8 mouse cellular contexts compared by ENCODE assay signal in genomic region chr10:91123281-91123827, GRCm38 (mm10). TPM values are rescaled to one million over a fixed set of nuclear protein-coding genes. Genes with fewer than 3 reads are reported as not detected.
A peak's percentile ranks its signal among the peaks of the same experiment; 100 is the strongest.
DNase-seq lines count a peak whose midpoint lies in the region; ATAC-seq and TF ChIP-seq lines count a peak whose summit lies in the region.

No protein-coding gene starts in this region.

- H3K9me3 ChIP-seq in hindbrain, postnatal 0 days (ENCODE audit: low read length), result no peaks in the 10 kb centered on the region
- no peaks in the 10 kb centered on the region for H3K9me3 ChIP-seq in liver, postnatal 0 days (ENCODE audit: low read length)
- no peaks in the 10 kb centered on the region for H3K9me3 ChIP-seq in neural tube, embryonic 12.5 days

- TF ChIP-seq CTCF in gastrocnemius, adult 2 months (IDR thresholded peaks at IDR 0.05), result no peak
- no peak for TF ChIP-seq CTCF in hindbrain, postnatal 0 days (IDR thresholded peaks at IDR 0.05; ENCODE audit: low read depth)
- TF ChIP-seq CTCF in liver, postnatal 0 days (IDR thresholded peaks at IDR 0.05; ENCODE audit: low read depth), result no peak

- peak; percentile 42 for DNase-seq in right cerebral cortex, postnatal 14 days
- DNase-seq in right cerebral cortex, adult 18-20 months, result no peak
- DNase-seq in brain, adult 2 months (ENCODE audit: low read depth, low spot score), result peak; percentile 35
- DNase-seq in gastrocnemius, adult 2 months, result peak; percentile 80
- DNase-seq in hindbrain, postnatal 0 days (ENCODE audit: low spot score), result peak; percentile 30
- DNase-seq in liver, postnatal 0 days, result peak; percentile 73
- no peak for DNase-seq in c-Kit-positive CD71-positive TER-119-positive erythroid progenitor cells, embryonic 14.5 days (ENCODE audit: low spot score)

- peak overlapping the region; percentile 100 for H3K27ac ChIP-seq in gastrocnemius, adult 2 months
- peak overlapping the region; percentile 98 for H3K27ac ChIP-seq in hindbrain, postnatal 0 days
- H3K27ac ChIP-seq in liver, postnatal 0 days (ENCODE audit: low read depth), result peak overlapping the region; percentile 97
- H3K27ac ChIP-seq in neural tube, embryonic 12.5 days, result peak overlapping the region; percentile 81

- H3K36me3 ChIP-seq in hindbrain, postnatal 0 days (ENCODE audit: insufficient read depth, low read length), result peaks cover 22% of the 10 kb centered on the region
- H3K36me3 ChIP-seq in liver, postnatal 0 days (replicated peaks; ENCODE audit: insufficient read depth, low read length), result peaks cover 35% of the 10 kb centered on the region
- H3K36me3 ChIP-seq in neural tube, embryonic 12.5 days, result peaks cover 32% of the 10 kb centered on the region

- peak overlapping the region; percentile 91 for H3K4me2 ChIP-seq in hindbrain, postnatal 0 days (ENCODE audit: low read depth, low read length)
- H3K4me2 ChIP-seq in liver, postnatal 0 days (ENCODE audit: low read depth, low read length), result peak overlapping the region; percentile 83
- H3K4me2 ChIP-seq in neural tube, embryonic 12.5 days (replicated peaks), result peak overlapping the region; percentile 82

- peak overlapping the region; percentile 99 for H3K9ac ChIP-seq in hindbrain, postnatal 0 days (replicated peaks; ENCODE audit: low read length)
- peak overlapping the region; percentile 93 for H3K9ac ChIP-seq in liver, postnatal 0 days (replicated peaks)
- H3K9ac ChIP-seq in neural tube, embryonic 12.5 days, result peak overlapping the region; percentile 98

- ATAC-seq in hindbrain, postnatal 0 days, result peak; percentile 18
- ATAC-seq in liver, postnatal 0 days, result peak; percentile 59
- ATAC-seq in neural tube, embryonic 12.5 days (ENCODE audit: low FRiP score, low read depth), result peak; percentile 65

- TF ChIP-seq EP300 in liver, postnatal 0 days (IDR thresholded peaks at IDR 0.05; ENCODE audit: low read depth), result no peak

- under 1% methylated on average over 44 of the region's 44 CpGs for WGBS in hindbrain, postnatal 0 days
- WGBS in liver, postnatal 0 days (ENCODE audit: insufficient replicate concordance), result 0% methylated on average over 35 of the region's 44 CpGs
- under 1% methylated on average over 44 of the region's 44 CpGs for WGBS in neural tube, embryonic 12.5 days

- intact Hi-C loops in gastrocnemius, adult 2 months (cut with DNase I), result loop anchor here (2.0 kb wide), 1 partner anchor 41 kb away; the partner anchor contains the start of genes Apaf1 and Ikbip

- peaks cover 16% of the 10 kb centered on the region for H3K4me1 ChIP-seq in hindbrain, postnatal 0 days (ENCODE audit: insufficient read depth, low read length)
- H3K4me1 ChIP-seq in liver, postnatal 0 days (ENCODE audit: insufficient read depth), result peaks cover 18% of the 10 kb centered on the region
- H3K4me1 ChIP-seq in neural tube, embryonic 12.5 days, result peaks cover 16% of the 10 kb centered on the region; the same call in 1 of the 2 replicates

- H3K4me3 ChIP-seq in gastrocnemius, adult 2 months, result peak overlapping the region; percentile 98
- H3K4me3 ChIP-seq in hindbrain, postnatal 0 days (ENCODE audit: low read length), result peak overlapping the region; percentile 64
- peak overlapping the region; percentile 92 for H3K4me3 ChIP-seq in liver, postnatal 0 days (ENCODE audit: low read depth, low read length)
- H3K4me3 ChIP-seq in neural tube, embryonic 12.5 days, result peak overlapping the region; percentile 98

- no peaks in the 10 kb centered on the region for H3K27me3 ChIP-seq in hindbrain, postnatal 0 days (ENCODE audit: insufficient read depth, low read length)
- H3K27me3 ChIP-seq in liver, postnatal 0 days (ENCODE audit: insufficient read depth, low read length), result no peaks in the 10 kb centered on the region
- H3K27me3 ChIP-seq in neural tube, embryonic 12.5 days (replicated peaks), result no peaks in the 10 kb centered on the region

RNA-seq across cellular contexts. Expression of gene Slc25a3, which starts 0.5 kb away (rescaled TPM):
- total RNA-seq in gastrocnemius, adult 2 months (2021), result 1,000 to 10,000 TPM; 1,080 to 1,363 TPM
- total RNA-seq in hindbrain, postnatal 0 days (2014; rRNA removed), result 445 and 451 TPM in 2 replicates
- polyA plus RNA-seq in hindbrain, postnatal 0 days (2015; fragmentation: Nextera tagmentation; extraction: Ambion mirVana), result 718 and 736 TPM in 2 replicates
- 341 and 344 TPM in 2 replicates for polyA plus RNA-seq in liver, postnatal 0 days (2015; fragmentation: Nextera tagmentation; extraction: Ambion mirVana)
- polyA plus RNA-seq in neural tube, embryonic 12.5 days (2016; fragmentation: Nextera tagmentation; extraction: Ambion mirVana), result 415 and 417 TPM in 2 replicates

RNA-seq across cellular contexts. Expression of gene Ikbip, which starts 40.6 kb away (rescaled TPM):
- 10 to 100 TPM in 1 of 2 experiments, 1 to 10 TPM in 1; 9.6 to 12.9 TPM for total RNA-seq in gastrocnemius, adult 2 months (2021)
- total RNA-seq in hindbrain, postnatal 0 days (2014; rRNA removed), result 10.5 and 11.3 TPM in 2 replicates
- 16.6 and 21.5 TPM in 2 replicates for polyA plus RNA-seq in hindbrain, postnatal 0 days (2015; fragmentation: Nextera tagmentation; extraction: Ambion mirVana)
- 5.6 and 5.7 TPM in 2 replicates for polyA plus RNA-seq in liver, postnatal 0 days (2015; fragmentation: Nextera tagmentation; extraction: Ambion mirVana)
- 27.2 and 27.3 TPM in 2 replicates for polyA plus RNA-seq in neural tube, embryonic 12.5 days (2016; fragmentation: Nextera tagmentation; extraction: Ambion mirVana)

RNA-seq across cellular contexts. Expression of gene Apaf1, which starts 40.8 kb away (rescaled TPM):
- 1 to 10 TPM; 1.5 to 2.3 TPM for total RNA-seq in gastrocnemius, adult 2 months (2021)
- total RNA-seq in hindbrain, postnatal 0 days (2014; rRNA removed), result 32.1 and 38.9 TPM in 2 replicates
- 11.0 and 13.8 TPM in 2 replicates for polyA plus RNA-seq in hindbrain, postnatal 0 days (2015; fragmentation: Nextera tagmentation; extraction: Ambion mirVana)
- polyA plus RNA-seq in liver, postnatal 0 days (2015; fragmentation: Nextera tagmentation; extraction: Ambion mirVana), result 5.9 and 6.8 TPM in 2 replicates
- polyA plus RNA-seq in neural tube, embryonic 12.5 days (2016; fragmentation: Nextera tagmentation; extraction: Ambion mirVana), result 27.5 and 30.2 TPM in 2 replicates

RNA-seq across cellular contexts. Expression of gene Tmpo, which starts 57.8 kb away (rescaled TPM):
- 10 to 100 TPM; 62.2 to 83.0 TPM for total RNA-seq in gastrocnemius, adult 2 months (2021)
- total RNA-seq in hindbrain, postnatal 0 days (2014; rRNA removed), result 102 and 110 TPM in 2 replicates
- 66.9 and 72.1 TPM in 2 replicates for polyA plus RNA-seq in hindbrain, postnatal 0 days (2015; fragmentation: Nextera tagmentation; extraction: Ambion mirVana)
- 64.1 and 69.0 TPM in 2 replicates for polyA plus RNA-seq in liver, postnatal 0 days (2015; fragmentation: Nextera tagmentation; extraction: Ambion mirVana)
- polyA plus RNA-seq in neural tube, embryonic 12.5 days (2016; fragmentation: Nextera tagmentation; extraction: Ambion mirVana), result 269 and 292 TPM in 2 replicates

Comparison
In these comparisons a context has a peak if more than half of its experiments do, and no peak if none do; other contexts are left out.
1. DNase-seq: peak in right cerebral cortex, postnatal 14 days (single experiment), brain, adult 2 months (single experiment), gastrocnemius, adult 2 months (single experiment), hindbrain, postnatal 0 days (single experiment) and liver, postnatal 0 days (single experiment); none in right cerebral cortex, adult 18-20 months (single experiment) and c-Kit-positive CD71-positive TER-119-positive erythroid progenitor cells, embryonic 14.5 days (single experiment).
2. Peak in every context shown above with its lines, with median percentiles within 50 percentile points of each other: H3K27ac ChIP-seq, H3K4me3 ChIP-seq, ATAC-seq, H3K4me2 ChIP-seq and H3K9ac ChIP-seq.